Mouse (Mus musculus) embryonic facial prominence, embryonic 14.5 days (tissue): ENCODE results near the gene Naif1. TPM values are rescaled to one million over a fixed set of nuclear protein-coding genes. Genes with fewer than 3 reads are reported as not detected.

Source experiments
- polyA plus RNA-seq: library from polyadenylated mRNA; unstranded; fragments of >200 nt; fragmentation: Nextera tagmentation; extraction: Ambion mirVana; gene quantifications from 2 replicates; pipeline ENCODE4 v1.2.1, GENCODE M21; 2014

Gene Naif1
- polyA plus RNA-seq, 1 experiment from 2014 or later = 4.9 TPM

Other genes with a start within 250 kb of the Naif1 start
- gene Pomt1, start 213.9 kb upstream of the Naif1 start, polyA plus RNA-seq = 20.2 and 26.5 TPM in 2 replicates
- gene Uck1, start 190.3 kb upstream of the Naif1 start, polyA plus RNA-seq = 58.6 and 60.6 TPM in 2 replicates
- gene Golga2, start 163.1 kb upstream of the Naif1 start, polyA plus RNA-seq = 27.2 and 33.1 TPM in 2 replicates
- gene Swi5, start 162.4 kb upstream of the Naif1 start, polyA plus RNA-seq = 206 and 249 TPM in 2 replicates
- gene Ciz1, start 98.1 kb upstream of the Naif1 start, polyA plus RNA-seq = 41.9 and 48.0 TPM in 2 replicates
- 34.1 and 41.7 TPM in 2 replicates for gene Dnm1, start 97.1 kb upstream of the Naif1 start, polyA plus RNA-seq
- 67.7 and 79.7 TPM in 2 replicates for gene 1110008P14Rik, start 68.5 kb upstream of the Naif1 start, polyA plus RNA-seq
- gene Lcn2, start 62.2 kb upstream of the Naif1 start, polyA plus RNA-seq = 4.0 and 7.9 TPM in 2 replicates
- 28.0 and 33.5 TPM in 2 replicates for gene Ptges2, start 54.6 kb upstream of the Naif1 start, polyA plus RNA-seq
- gene Slc25a25, start 988 bp downstream of the Naif1 start, polyA plus RNA-seq = 15.8 and 17.0 TPM in 2 replicates
- 16.3 and 19.2 TPM in 2 replicates for gene Fam102a, start 84.9 kb downstream of the Naif1 start, polyA plus RNA-seq
- 107 and 110 TPM in 2 replicates for gene Dpm2, start 120.4 kb downstream of the Naif1 start, polyA plus RNA-seq
- gene Pip5kl1, start 124.3 kb downstream of the Naif1 start, polyA plus RNA-seq = 0.38 and 1.1 TPM in 2 replicates
- 0.13 and 0.18 TPM in 2 replicates for gene 9430097D07Rik, start 125.2 kb downstream of the Naif1 start, polyA plus RNA-seq
- gene St6galnac4, start 136.6 kb downstream of the Naif1 start, polyA plus RNA-seq = 39.4 and 41.0 TPM in 2 replicates
- 11.1 and 12.1 TPM in 2 replicates for gene St6galnac6, start 149.3 kb downstream of the Naif1 start, polyA plus RNA-seq
- gene Ak1, start 171.3 kb downstream of the Naif1 start, polyA plus RNA-seq = 97.8 and 125 TPM in 2 replicates
- gene Eng, start 196.1 kb downstream of the Naif1 start, polyA plus RNA-seq = 57.9 and 64.3 TPM in 2 replicates